Mouse (Mus musculus) forebrain, embryonic 16.5 days (tissue): ENCODE data around the gene Klhl40. TPM values are rescaled to one million over a fixed set of nuclear protein-coding genes. Genes with fewer than 3 reads are reported as not detected.

Source experiments
- ATAC-seq: fragments of 200-750 bp; cut with Nextera tagmentation; 2 replicates; pipeline ENCODE4 v1.8.0; 2017; ENCODE audit warnings: mild to moderate bottlenecking, moderate library complexity
- H3K27ac ChIP-seq: fragments of 300-500 bp; sonication (generic); 2 replicates; pipeline ENCODE4 v1.5.1; 2014; ENCODE audit warnings: low read length, control low read depth
- H3K27me3 ChIP-seq: fragments of 300-500 bp; sonication (generic); replicated peaks from 2 replicates; pipeline ENCODE4 v1.6.1; 2014; ENCODE audit warnings: low read length; ENCODE audit not compliant: control insufficient read depth, insufficient read depth
- H3K36me3 ChIP-seq: fragments of 300-500 bp; sonication (generic); 2 replicates; pipeline ENCODE4 v1.6.1; 2014; ENCODE audit not compliant: control insufficient read depth, insufficient read depth
- H3K4me1 ChIP-seq: fragments of 300-500 bp; sonication (generic); replicated peaks from 2 replicates; pipeline ENCODE4 v1.6.1; 2014; ENCODE audit warnings: low read length; ENCODE audit not compliant: control insufficient read depth, insufficient read depth
- H3K4me2 ChIP-seq: fragments of 300-500 bp; sonication (generic); 2 replicates; pipeline ENCODE4 v1.6.1; 2014; ENCODE audit warnings: mild to moderate bottlenecking, low read length, control low read depth
- H3K4me3 ChIP-seq: fragments of 300-500 bp; sonication (generic); replicated peaks from 2 replicates; pipeline ENCODE4 v1.5.1; 2014; ENCODE audit warnings: mild to moderate bottlenecking, low read length, control low read depth
- H3K9ac ChIP-seq: fragments of 300-500 bp; sonication (generic); replicated peaks from 2 replicates; pipeline ENCODE4 v1.6.1; 2014; ENCODE audit warnings: low read depth, low read length, control low read depth
- H3K9me3 ChIP-seq: fragments of 300-500 bp; sonication (generic); 2 replicates; pipeline ENCODE4 v1.6.1; 2016; ENCODE audit warnings: low read length; ENCODE audit not compliant: control insufficient read depth
- WGBS: fragments of 180-500 bp; shearing (Covaris S2); extraction: QIAGEN DNeasy Blood & Tissue Kit; methylation state at CpG from one replicate; pipeline ENCODE4 v1.1.7; 2014; 5-methylcytosine and 5-hydroxymethylcytosine counted together
- polyA plus RNA-seq: library from polyadenylated mRNA; unstranded; fragments of >200 nt; fragmentation: Nextera tagmentation; extraction: Ambion mirVana; gene quantifications from 2 replicates; pipeline ENCODE4 v1.2.1, GENCODE M21; 2015

The Klhl40 gene
- polyA plus RNA-seq, 1 experiment from 2014 or later: 1.1 TPM

GRCm38 (mm10) chr9:121830243-121830955 is 53.0 kb downstream of the Klhl40 start:
- Histone ChIP-seq H3K4me2 (no peak overlapping the region), H3K27ac (no peak overlapping the region), H3K9me3 (no peaks in the 10 kb centered on the region), H3K36me3 (no peaks in the 10 kb centered on the region), H3K4me1 (no peaks in the 10 kb centered on the region), H3K27me3 (no peaks in the 10 kb centered on the region), H3K9ac (no peak overlapping the region), H3K4me3 (no peak overlapping the region)
- WGBS: 86% methylated on average over 6 of the region's 6 CpGs
- 0 out of 2 replicates have a peak, but pooled peaks have one; percentile 44 for ATAC-seq

DNA sequence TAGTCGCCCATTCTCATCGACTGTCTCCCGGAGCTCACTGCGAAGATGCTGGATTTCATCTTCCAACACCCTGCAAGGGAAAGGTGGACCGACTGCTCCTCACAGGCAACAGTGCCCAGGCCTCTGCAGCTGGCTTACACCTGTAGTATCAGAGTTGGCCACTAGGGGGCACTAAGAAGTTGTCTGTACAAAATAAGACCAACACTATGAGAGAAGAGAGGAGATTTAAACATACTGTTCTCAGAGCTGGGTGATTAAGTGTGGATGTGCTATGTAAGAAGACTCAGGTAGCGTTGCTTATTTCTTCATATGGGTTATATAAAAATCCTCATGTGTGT is 53.5 kb downstream of the Klhl40 start:
- Histone ChIP-seq H3K36me3 (no peaks in the 10 kb centered on the region), H3K9me3 (no peaks in the 10 kb centered on the region), H3K4me3 (no peak overlapping the region), H3K27ac (no peak overlapping the region), H3K9ac (no peak overlapping the region), H3K27me3 (no peaks in the 10 kb centered on the region), H3K4me2 (no peak overlapping the region), H3K4me1 (no peaks in the 10 kb centered on the region)
- 25% methylated on average over 6 of the region's 6 CpGs for WGBS
- peak; percentile 68 for ATAC-seq

Other genes starting within 250 kb of the Klhl40 start
- gene Lyzl4, start 135.5 kb upstream of the Klhl40 start, polyA plus RNA-seq: not detected in 2 replicates
- gene Vipr1, start 134.9 kb upstream of the Klhl40 start, polyA plus RNA-seq: 0.65 and 1.1 TPM in 2 replicates
- 37.9 and 40.0 TPM in 2 replicates for gene Sec22c, start 72.1 kb upstream of the Klhl40 start, polyA plus RNA-seq
- 133 and 142 TPM in 2 replicates for gene Ss18l2, start 67.3 kb upstream of the Klhl40 start, polyA plus RNA-seq
- 59.1 and 60.4 TPM in 2 replicates for gene Nktr, start 58.4 kb upstream of the Klhl40 start, polyA plus RNA-seq
- gene Zfp651, start 18.3 kb upstream of the Klhl40 start, polyA plus RNA-seq: 16.4 and 20.4 TPM in 2 replicates
- gene Hhatl, start 14.9 kb downstream of the Klhl40 start, polyA plus RNA-seq: not detected in 2 replicates
- 2.8 and 4.2 TPM in 2 replicates for gene Ccdc13, start 61.9 kb downstream of the Klhl40 start, polyA plus RNA-seq
- 109 and 116 TPM in 2 replicates for gene Higd1a, start 80.8 kb downstream of the Klhl40 start, polyA plus RNA-seq
- 2.6 and 3.0 TPM in 2 replicates for gene Ackr2, start 120.7 kb downstream of the Klhl40 start, polyA plus RNA-seq
- not detected in 2 replicates for gene Cyp8b1, start 138.7 kb downstream of the Klhl40 start, polyA plus RNA-seq
- 1.6 and 1.8 TPM in 2 replicates for gene Fam198a, start 173.4 kb downstream of the Klhl40 start, polyA plus RNA-seq
- 28.3 and 32.5 TPM in 2 replicates for gene Pomgnt2, start 219.5 kb downstream of the Klhl40 start, polyA plus RNA-seq